Mouse (Mus musculus) inflammation-experienced regulatory T-cells, adult 6 months (primary cell): ENCODE data around the gene Slc44a2. TPM values are rescaled to one million over a fixed set of nuclear protein-coding genes. Genes with fewer than 3 reads are reported as not detected.
A peak's percentile ranks its signal among the peaks of the same experiment; 100 is the strongest.
"Not testable (repeated sequence)": the region's sequence is repeated elsewhere in the genome, so short reads cannot be mapped to it uniquely, and the experiment has no call there.

Source experiments
- ATAC-seq: one replicate; pipeline ENCODE4 v1.8.0; 2017
- polyA plus RNA-seq, 3 experiments: library from polyadenylated mRNA; unstranded; fragments of 100-300 nt; shearing (Covaris generic); gene quantifications; one replicate each; pipeline ENCODE4 v1.2.1; 2017

Slc44a2 gene
- 100 to 1,000 TPM; 125 to 263 (median 241) TPM for polyA plus RNA-seq

- peak; percentile 47 for ATAC-seq
Observed at GRCm38 (mm10) chr9:21320619-21321512, at the start of gene Slc44a2. TSS of gene Slc44a2 (plus strand) at chr9:21320698.

- ATAC-seq, result no peak
Observed at GRCm38 (mm10) chr9:21272391-21272790, 48.1 kb upstream of the Slc44a2 start.

- ATAC-seq, result no peak
Observed at GRCm38 (mm10) chr9:21273094-21273493, 47.4 kb upstream of the Slc44a2 start.

GRCm38 (mm10) chr9:21273520-21274228, 46.8 kb upstream of the Slc44a2 start:
- no peak for ATAC-seq

- no peak for ATAC-seq
Observed at GRCm38 (mm10) chr9:21274336-21274735, 46.2 kb upstream of the Slc44a2 start.

GRCm38 (mm10) chr9:21275013-21275710, 45.3 kb upstream of the Slc44a2 start:
- no peak for ATAC-seq

GRCm38 (mm10) chr9:21275727-21276126, 44.8 kb upstream of the Slc44a2 start:
- no peak for ATAC-seq

GRCm38 (mm10) chr9:21276307-21276706, 44.2 kb upstream of the Slc44a2 start:
- ATAC-seq, result no peak

- no peak for ATAC-seq
Observed at GRCm38 (mm10) chr9:21277776-21278175, 42.7 kb upstream of the Slc44a2 start.

GRCm38 (mm10) chr9:21283591-21283990, 36.9 kb upstream of the Slc44a2 start:
- ATAC-seq, result no peak

GRCm38 (mm10) chr9:21283994-21284393, 36.5 kb upstream of the Slc44a2 start:
- ATAC-seq, result no peak

- no peak for ATAC-seq
Observed at GRCm38 (mm10) chr9:21286753-21287152, 33.7 kb upstream of the Slc44a2 start.

GRCm38 (mm10) chr9:21287571-21288402, 32.7 kb upstream of the Slc44a2 start, which contains the start of gene Kri1:
TSS of gene Kri1 (minus strand) at chr9:21287969.
- peak; percentile 61 for ATAC-seq

GRCm38 (mm10) chr9:21288404-21289336, 31.8 kb upstream of the Slc44a2 start:
- no peak for ATAC-seq

- ATAC-seq, result no peak
Observed at GRCm38 (mm10) chr9:21289337-21289671, 31.2 kb upstream of the Slc44a2 start.

- ATAC-seq, result no peak
Observed at GRCm38 (mm10) chr9:21290589-21290988, 29.9 kb upstream of the Slc44a2 start.

- ATAC-seq, result peak; percentile 73
Observed at GRCm38 (mm10) chr9:21291022-21291787, 29.3 kb upstream of the Slc44a2 start, which contains the start of gene Cdkn2d. TSS of gene Cdkn2d (minus strand) at chr9:21291407.

- ATAC-seq, result not testable (repeated sequence)
Observed at GRCm38 (mm10) chr9:21291868-21292267, 28.6 kb upstream of the Slc44a2 start.

- no peak for ATAC-seq
Observed at GRCm38 (mm10) chr9:21292271-21292670, 28.2 kb upstream of the Slc44a2 start.

- ATAC-seq, result no peak
Observed at GRCm38 (mm10) chr9:21299014-21299413, 21.5 kb upstream of the Slc44a2 start.
